Mouse (Mus musculus) stomach, postnatal 0 days (tissue): ENCODE data around the gene Prkd2.

ENCODE experiments used
- CTCF ChIP-seq: IDR thresholded peaks from 2 replicates; pipeline ENCODE4 v1.5.1; 2016; ENCODE audit warnings: antibody characterized with exemption, low read depth, mild to moderate bottlenecking, moderate library complexity
- EP300 ChIP-seq: optimal IDR thresholded peaks from 2 replicates; pipeline ENCODE3; 2016; ENCODE audit warnings: antibody characterized with exemption

- TF ChIP-seq CTCF (no peak), EP300 (no peak)
Observed at GRCm38 (mm10) chr7:16884334-16884733, 41.6 kb downstream of the Prkd2 start.
